Mouse (Mus musculus): ENCODE measurements at regions not wholly inside any gene's neighbourhood (a gene's known extent, or its start where the extent isn't known, plus 50 kb on each side); places are given as distances from the start of the nearest gene placed in this dataset. TPM values are rescaled to one million over a fixed set of nuclear protein-coding genes. Genes with fewer than 3 reads are reported as not detected.
A peak's percentile ranks its signal among the peaks of the same experiment; 100 is the strongest.

DNA sequence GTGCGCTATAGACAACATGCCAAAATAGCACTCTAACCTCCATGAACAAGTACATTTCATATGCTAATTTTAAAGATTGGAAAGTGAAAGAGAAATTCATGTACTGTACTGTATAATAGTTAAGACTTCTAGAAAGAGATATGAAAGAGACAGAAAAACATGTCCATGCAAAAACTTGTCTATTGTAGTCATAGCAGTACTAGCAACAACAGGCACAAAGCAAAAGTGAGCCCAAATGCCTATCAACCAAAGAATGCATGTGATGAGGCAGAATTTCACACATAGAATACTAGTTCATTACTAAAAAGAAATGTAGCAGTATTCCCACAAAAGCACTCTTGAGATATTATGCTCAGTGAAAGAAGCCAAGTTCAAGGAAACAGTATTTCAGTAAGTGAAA is 180.4 kb upstream of the Steap4 start:
- no peak for DNase-seq (ENCODE audit: low spot score in 2 of 2)

DNA sequence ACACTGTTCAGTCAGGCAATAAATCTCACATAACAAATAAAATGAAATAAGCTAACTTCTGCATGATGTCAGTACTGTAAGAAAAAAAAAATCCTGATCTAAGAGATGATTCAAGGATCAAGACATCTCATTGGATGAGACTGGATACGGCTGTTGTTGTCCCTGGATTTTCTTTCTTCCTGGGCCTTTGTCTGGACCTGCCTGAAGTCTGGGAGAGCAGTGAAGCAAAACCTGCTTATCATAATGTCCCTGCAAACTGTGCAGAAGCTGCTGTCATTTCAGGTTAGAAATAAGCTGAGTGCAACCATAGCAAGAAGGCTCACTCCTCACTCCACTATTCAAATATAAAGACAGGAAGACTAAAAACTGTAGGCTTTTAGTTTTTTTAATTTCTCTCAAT is 178.0 kb upstream of the Steap4 start:
- DNase-seq (ENCODE audit: low spot score in 2 of 2): no peak

DNA sequence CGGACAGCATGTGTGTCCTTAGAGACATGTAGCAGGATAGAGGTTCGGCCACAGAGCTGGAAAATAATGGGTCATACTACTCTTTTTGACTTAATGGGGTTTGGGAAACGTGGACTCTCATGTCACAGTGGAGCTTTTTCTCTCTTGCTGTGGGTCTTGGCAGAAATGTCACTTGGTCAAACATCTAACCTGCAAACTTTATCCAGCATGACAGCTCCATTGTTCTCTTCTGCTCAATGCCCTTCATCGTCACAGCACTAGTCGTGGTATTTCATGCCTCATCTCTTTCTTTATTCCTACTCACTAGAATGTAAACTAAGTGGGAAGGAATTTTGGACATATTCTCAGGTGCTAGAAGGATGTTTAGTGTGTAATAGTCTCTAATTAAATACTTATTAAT is 171.9 kb upstream of the Steap4 start:
- DNase-seq (ENCODE audit: low spot score in 2 of 2): no peak

DNA sequence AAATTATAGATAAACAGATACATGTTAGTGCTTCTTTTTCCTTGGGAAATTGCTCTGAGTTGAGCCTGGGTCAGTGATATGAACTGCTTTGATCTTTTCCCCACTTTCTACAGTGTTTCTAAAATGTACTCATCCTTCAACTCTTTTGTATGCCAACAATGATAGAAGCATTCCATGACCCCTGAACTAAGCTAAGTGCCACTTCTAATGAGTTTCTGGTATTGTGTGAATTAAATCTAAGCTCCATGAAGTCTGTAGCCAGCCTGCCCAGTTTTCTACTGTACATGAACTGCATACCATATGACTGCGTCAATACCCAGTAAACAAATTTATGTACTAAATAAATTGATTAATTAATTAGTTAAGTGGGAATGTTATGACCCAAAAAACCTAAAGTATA is 171.1 kb upstream of the Steap4 start:
- DNase-seq (ENCODE audit: low spot score in 2 of 2): no peak

DNA sequence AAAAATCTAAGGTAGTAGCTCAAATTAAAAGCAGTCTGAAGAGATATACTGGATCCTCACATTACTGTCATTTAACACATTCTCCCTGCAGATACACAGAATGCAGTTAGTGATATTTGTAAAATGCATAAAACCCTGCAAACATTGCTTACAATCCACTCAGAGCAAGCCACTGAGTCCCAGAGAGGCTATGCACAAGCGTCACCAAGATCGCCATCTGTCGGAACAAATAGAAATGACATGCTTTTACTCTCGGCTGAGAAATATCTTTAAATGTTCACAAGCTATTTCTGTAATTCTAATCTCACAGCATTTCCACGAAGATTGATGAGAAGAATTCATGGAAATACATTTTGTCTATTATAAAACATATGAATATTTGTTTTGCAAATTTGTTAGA is 139.7 kb upstream of the Steap4 start:
- no peak for DNase-seq (ENCODE audit: low spot score in 2 of 2)

DNA sequence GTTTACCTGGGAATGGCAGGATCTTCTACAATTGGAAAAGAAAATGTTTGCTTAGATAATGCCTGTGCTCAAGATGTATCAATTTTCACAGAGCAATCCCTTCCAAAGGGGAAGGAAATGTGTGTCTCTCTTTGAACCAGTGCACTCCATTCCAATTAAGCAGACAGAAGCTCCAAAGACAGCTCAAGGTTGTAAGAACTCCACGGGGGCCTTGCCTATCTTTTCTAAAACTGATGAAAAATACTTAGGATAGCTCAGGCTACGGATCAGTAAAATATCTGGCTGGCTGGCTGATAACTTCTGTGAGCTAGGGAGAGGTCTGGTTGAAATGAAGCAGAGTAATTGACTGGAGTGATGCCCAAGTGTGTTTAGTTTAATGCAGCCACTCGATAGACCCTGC is 138.6 kb upstream of the Steap4 start:
- DNase-seq (ENCODE audit: low spot score in 2 of 2): no peak

DNA sequence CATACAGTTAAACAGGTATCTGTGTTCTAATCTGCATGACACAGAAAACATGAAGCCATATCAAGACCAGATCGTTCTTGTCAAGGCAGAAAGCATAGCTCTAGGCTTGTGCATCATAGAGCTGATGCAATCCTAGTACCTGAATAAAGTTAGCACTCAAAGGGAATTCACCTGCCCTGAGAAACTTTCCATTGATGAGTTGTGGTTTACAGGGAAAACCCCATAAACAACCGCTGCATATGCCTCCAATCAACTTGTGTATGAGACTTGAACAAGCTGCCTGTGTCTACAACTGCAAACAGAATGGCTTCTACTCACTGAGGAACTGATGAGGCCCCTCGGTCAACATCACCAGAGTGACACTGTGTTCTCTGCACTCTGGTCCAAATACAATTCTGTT is 130.6 kb upstream of the Steap4 start:
- DNase-seq (ENCODE audit: low spot score in 2 of 2): no peak

DNA sequence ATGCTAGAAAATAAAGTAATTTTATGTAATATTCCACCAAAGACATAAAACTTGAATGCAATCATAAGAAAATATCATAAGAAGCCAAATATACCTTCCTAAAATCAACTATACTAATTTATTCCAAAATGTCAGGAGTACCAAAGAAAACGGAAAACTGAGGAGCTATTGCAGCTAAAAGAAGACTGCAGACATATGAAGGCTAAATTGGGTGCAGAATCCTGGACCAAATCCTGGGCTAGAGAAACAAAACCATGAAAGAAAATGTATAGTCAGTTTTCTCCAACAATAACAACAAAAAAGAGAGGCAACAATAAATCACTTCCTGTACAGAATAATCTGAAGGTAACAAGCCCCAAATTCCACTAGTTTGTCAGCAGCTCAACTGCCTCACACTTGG is 126.4 kb upstream of the Steap4 start:
- DNase-seq (ENCODE audit: low spot score in 2 of 2): no peak

DNA sequence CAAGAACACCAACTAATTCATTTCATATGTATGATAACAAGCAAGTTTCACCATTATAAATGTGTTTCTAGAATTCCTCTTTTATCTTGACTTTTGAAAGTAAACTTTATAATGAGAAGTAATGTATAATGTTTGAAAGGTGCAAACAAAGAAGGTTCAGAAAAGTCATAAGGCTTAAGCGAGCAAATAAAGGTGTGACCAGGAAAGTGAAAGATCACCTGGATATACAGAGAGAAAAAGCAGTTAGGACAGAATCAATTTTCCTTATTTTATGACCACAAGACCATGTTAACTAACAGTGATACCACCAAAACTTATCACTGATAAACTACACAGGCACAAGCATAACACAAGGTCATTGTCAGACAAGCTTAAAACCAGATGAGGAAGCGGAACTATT is 97.2 kb upstream of the Steap4 start:
- DNase-seq (ENCODE audit: low spot score in 2 of 2): no peak

DNA sequence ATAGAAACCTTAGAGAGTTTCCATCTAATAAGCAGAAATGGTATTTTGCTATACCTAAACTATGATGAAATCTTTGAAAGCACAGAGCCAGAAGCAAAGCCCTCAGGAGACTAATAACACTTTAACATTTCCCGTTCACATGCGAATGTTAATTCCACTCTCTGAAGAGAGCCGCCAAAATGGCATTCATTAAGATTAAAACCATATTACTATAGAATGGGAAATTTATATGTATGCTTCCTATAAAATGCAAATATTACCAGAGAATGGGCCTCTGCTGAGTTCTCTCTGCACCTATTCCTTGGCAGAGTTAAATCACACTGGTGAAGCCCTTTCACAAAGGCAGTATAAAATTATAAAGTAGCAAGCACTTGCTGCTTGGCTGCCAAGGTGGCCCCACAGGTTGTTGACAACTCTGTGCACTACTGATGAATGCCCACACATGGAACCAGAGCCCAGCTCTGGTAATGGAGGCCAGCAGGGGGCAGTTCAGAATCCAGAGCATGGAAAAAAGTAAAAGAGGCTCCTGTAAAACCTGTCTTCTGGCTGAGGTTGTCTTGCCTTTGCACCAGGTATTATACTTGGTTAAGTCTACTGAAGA is 94.1 kb upstream of the Steap4 start:
- no peak for DNase-seq (ENCODE audit: low spot score in 2 of 2)

DNA sequence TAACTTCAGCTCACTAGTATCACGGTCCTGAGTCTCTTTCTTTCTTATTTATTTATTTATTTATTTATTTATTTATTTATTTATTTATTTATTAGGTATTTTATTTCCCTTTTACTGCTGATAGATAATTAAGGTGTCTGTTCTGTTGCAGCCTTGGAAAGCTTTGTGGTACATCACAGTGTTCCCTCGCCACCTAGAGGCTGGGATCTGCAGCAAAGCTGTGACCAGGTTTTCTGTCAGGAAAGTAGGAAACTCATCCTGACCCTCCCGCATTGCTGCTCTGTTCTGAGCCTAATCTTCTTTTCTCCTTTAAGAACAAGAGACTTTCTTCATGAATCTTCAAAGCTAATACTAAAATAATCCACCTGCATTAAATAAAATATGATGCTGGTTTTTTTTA is 60.7 kb upstream of the Steap4 start:
- peak in 1 of 2 experiments; percentile 22 for DNase-seq (ENCODE audit: low spot score in 2 of 2)

Small RNAs in the stretch of these regions (microRNA-seq; reads per million reads assigned to microRNA genes)
- not detected for gene Gm22196

All from gastrocnemius, postnatal 4 days (tissue).